Mouse (Mus musculus) bone marrow, adult 2 months (tissue): Measurements from ENCODE around the gene Capn12.

Experiments
- CTCF ChIP-seq: fragments of 200-500 bp; IDR thresholded peaks from 2 replicates; pipeline ENCODE4 v1.5.1; 2011; ENCODE audit warnings: low read length, control low read depth; ENCODE audit not compliant: control insufficient read depth, insufficient read depth
- POLR2A ChIP-seq: fragments of 200-500 bp; IDR thresholded peaks from 2 replicates; pipeline ENCODE4 v1.6.1; 2011; ENCODE audit warnings: low read depth, mild to moderate bottlenecking, control low read depth, low read length, borderline replicate concordance; ENCODE audit not compliant: control insufficient read depth

GRCm38 (mm10) chr7:28897661-28898060 is 16.4 kb downstream of the Capn12 start:
- TF ChIP-seq CTCF (no peak), POLR2A (no peak)
